Mouse (Mus musculus) limb, embryonic 14.5 days (tissue): Measurements from ENCODE around the gene Cnot4. TPM values are rescaled to one million over a fixed set of nuclear protein-coding genes. Genes with fewer than 3 reads are reported as not detected.

Source experiments
- ATAC-seq: fragments of 200-750 bp; cut with Nextera tagmentation; 2 replicates; pipeline ENCODE4 v1.8.0; 2017; ENCODE audit warnings: low read depth, moderate number of reproducible peaks, moderate TSS enrichment; ENCODE audit not compliant: low FRiP score
- DNase-seq: peaks from one replicate; pipeline ENCODE4 v3.0.0-alpha.2; 2015; ENCODE audit warnings: low spot score
- H3K27ac ChIP-seq: fragments of 300-500 bp; sonication (generic); replicated peaks from 2 replicates; pipeline ENCODE4 v1.5.1; 2014; ENCODE audit warnings: low read depth, mild to moderate bottlenecking, low read length, moderate library complexity, mixed read lengths
- H3K27me3 ChIP-seq: fragments of 300-500 bp; sonication (generic); 2 replicates; pipeline ENCODE4 v1.6.1; 2014; ENCODE audit warnings: low read length, mixed read lengths; ENCODE audit not compliant: control insufficient read depth, insufficient read depth
- H3K36me3 ChIP-seq: fragments of 300-500 bp; sonication (generic); 2 replicates; pipeline ENCODE4 v1.6.1; 2014; ENCODE audit warnings: mild to moderate bottlenecking, low read length, moderate library complexity, mixed read lengths; ENCODE audit not compliant: control insufficient read depth, insufficient read depth
- H3K4me1 ChIP-seq: fragments of 300-500 bp; sonication (generic); 2 replicates; pipeline ENCODE4 v1.6.1; 2014; ENCODE audit warnings: antibody characterized with exemption, low read length, mixed read lengths; ENCODE audit not compliant: control insufficient read depth, insufficient read depth
- H3K4me2 ChIP-seq: fragments of 300-500 bp; sonication (generic); replicated peaks from 2 replicates; pipeline ENCODE4 v1.6.1; 2014; ENCODE audit warnings: low read depth, mild to moderate bottlenecking, low read length, moderate library complexity; ENCODE audit not compliant: severe bottlenecking
- H3K4me3 ChIP-seq: fragments of 300-500 bp; sonication (generic); replicated peaks from 2 replicates; pipeline ENCODE4 v1.5.1; 2014; ENCODE audit warnings: low read length
- H3K9ac ChIP-seq: fragments of 300-500 bp; sonication (generic); 2 replicates; pipeline ENCODE4 v1.6.1; 2014; ENCODE audit warnings: mild to moderate bottlenecking, low read depth, low read length, moderate library complexity; ENCODE audit not compliant: severe bottlenecking
- H3K9me3 ChIP-seq: fragments of 300-500 bp; sonication (generic); 2 replicates; pipeline ENCODE4 v1.6.1; 2016; ENCODE audit warnings: low read length; ENCODE audit not compliant: control insufficient read depth
- POLR2A ChIP-seq: fragments of 200-500 bp; IDR thresholded peaks from 2 replicates; pipeline ENCODE4 v1.8.0; 2012; ENCODE audit warnings: inconsistent platforms, mild to moderate bottlenecking, moderate library complexity, borderline replicate concordance; ENCODE audit not compliant: insufficient read depth, insufficient read length; ENCODE audit errors: extremely low read depth
- WGBS: fragments of 180-500 bp; shearing (Covaris S2); extraction: QIAGEN DNeasy Blood & Tissue Kit; methylation state at CpG from one replicate; pipeline ENCODE4 v1.1.7; 2014; 5-methylcytosine and 5-hydroxymethylcytosine counted together
- polyA plus RNA-seq, 2 experiments: library from polyadenylated mRNA; depleted of rRNA in 1 of 2; stranded (reverse) in 1 of 2; unstranded in 1 of 2; fragments of >200 nt; fragmentation: Nextera tagmentation in 1 of 2; extraction: Ambion mirVana in 1 of 2; gene quantifications; 2 replicates each; pipeline versions ENCODE4 v1.2.1 to v1.2.3; 2012 to 2014

Cnot4 gene
- polyA plus RNA-seq, 2 experiments, result 22.6 to 29.0 TPM

- DNase-seq, result no peak
Observed at GRCm38 (mm10) chr6:35011953-35012352, 121.6 kb downstream of the Cnot4 start.

GRCm38 (mm10) chr6:35010705-35011104, 122.8 kb downstream of the Cnot4 start:
- Histone ChIP-seq H3K4me2 (no peak overlapping the region), H3K9me3 (no peaks in the 10 kb centered on the region), H3K36me3 (no peaks in the 10 kb centered on the region), H3K27me3 (no peaks in the 10 kb centered on the region), H3K4me3 (no peak overlapping the region), H3K4me1 (no peaks in the 10 kb centered on the region), H3K9ac (no peak overlapping the region), H3K27ac (no peak overlapping the region)
- 96% methylated on average over 5 of the region's 5 CpGs for WGBS
- DNase-seq (no peak), ATAC-seq (no peak)
- no peak for TF ChIP-seq POLR2A

More at GRCm38 (mm10) chr6:35011953-35012352, 121.6 kb downstream of the Cnot4 start:
- Histone ChIP-seq H3K27ac (no peak overlapping the region), H3K36me3 (peaks cover 4% of the 10 kb centered on the region; the same call in 1 of the 2 replicates), H3K27me3 (no peaks in the 10 kb centered on the region), H3K4me1 (no peaks in the 10 kb centered on the region), H3K9me3 (no peaks in the 10 kb centered on the region), H3K4me2 (no peak overlapping the region), H3K4me3 (no peak overlapping the region), H3K9ac (no peak overlapping the region)
- no peak for ATAC-seq
- TF ChIP-seq POLR2A, result no peak
- WGBS, result 67% methylated on average over 1 of the region's 1 CpGs

DNA sequence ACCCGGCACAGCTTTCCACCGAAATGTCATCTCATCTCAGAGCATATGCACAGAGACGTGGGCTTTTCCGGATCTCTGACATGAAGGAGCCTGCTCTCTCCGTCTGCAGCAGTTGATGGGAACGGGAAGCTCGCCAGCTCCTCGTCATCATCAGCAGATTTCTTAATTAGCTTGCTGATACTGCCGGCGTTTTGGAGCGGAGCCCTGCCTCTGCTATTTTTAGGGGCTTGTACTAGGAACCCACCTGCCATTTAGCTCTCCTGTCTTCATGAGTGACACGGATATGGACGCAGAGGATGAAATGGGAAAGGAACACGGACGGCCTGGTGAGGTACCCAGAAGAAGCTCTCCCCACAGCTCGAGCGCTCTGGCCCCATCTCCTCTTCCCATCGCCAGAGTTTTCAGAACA, 131.3 kb downstream of the Cnot4 start:
- Histone ChIP-seq H3K27ac (no peak overlapping the region), H3K4me3 (no peak overlapping the region), H3K9ac (no peak overlapping the region), H3K27me3 (no peaks in the 10 kb centered on the region), H3K9me3 (no peaks in the 10 kb centered on the region), H3K4me1 (no peaks in the 10 kb centered on the region), H3K4me2 (no peak overlapping the region), H3K36me3 (no peaks in the 10 kb centered on the region)
- 75% methylated on average over 18 of the region's 18 CpGs for WGBS
- TF ChIP-seq POLR2A, result no peak
- ATAC-seq (no peak), DNase-seq (no peak)

DNA sequence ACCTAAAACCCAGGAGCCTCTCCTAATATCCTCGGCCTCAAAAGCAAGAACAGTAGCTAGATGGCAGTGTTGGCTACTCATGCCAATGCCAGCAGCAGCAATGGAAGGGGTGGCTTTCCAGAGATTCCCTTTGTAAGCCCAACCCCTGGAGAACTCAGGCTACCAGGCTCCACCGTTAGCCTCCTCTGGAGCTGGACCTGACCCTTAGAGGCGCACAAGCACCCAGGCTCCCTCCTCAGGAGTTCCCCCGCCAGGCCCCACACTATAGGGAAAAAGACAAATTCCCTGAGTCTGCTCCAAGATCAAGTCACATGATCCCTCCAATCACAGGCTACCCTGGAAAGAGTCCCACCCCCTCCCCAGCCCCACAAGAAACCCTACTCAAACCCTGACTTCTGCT, 134.4 kb downstream of the Cnot4 start:
- no peak overlapping the region for H3K4me3 ChIP-seq
- peak; percentile 47; the same call in 1 of the 2 replicates for ATAC-seq
- peak overlapping the region; percentile 19; the same call in 1 of the 2 replicates for H3K4me2 ChIP-seq
- no peaks in the 10 kb centered on the region for H3K9me3 ChIP-seq
- no peaks in the 10 kb centered on the region for H3K36me3 ChIP-seq
- DNase-seq, result no peak
- H3K27ac ChIP-seq, result no peak overlapping the region
- H3K27me3 ChIP-seq, result no peaks in the 10 kb centered on the region
- no peak for TF ChIP-seq POLR2A
- 13% methylated on average over 4 of the region's 4 CpGs for WGBS
- no peak overlapping the region for H3K9ac ChIP-seq
- no peaks in the 10 kb centered on the region for H3K4me1 ChIP-seq

DNA sequence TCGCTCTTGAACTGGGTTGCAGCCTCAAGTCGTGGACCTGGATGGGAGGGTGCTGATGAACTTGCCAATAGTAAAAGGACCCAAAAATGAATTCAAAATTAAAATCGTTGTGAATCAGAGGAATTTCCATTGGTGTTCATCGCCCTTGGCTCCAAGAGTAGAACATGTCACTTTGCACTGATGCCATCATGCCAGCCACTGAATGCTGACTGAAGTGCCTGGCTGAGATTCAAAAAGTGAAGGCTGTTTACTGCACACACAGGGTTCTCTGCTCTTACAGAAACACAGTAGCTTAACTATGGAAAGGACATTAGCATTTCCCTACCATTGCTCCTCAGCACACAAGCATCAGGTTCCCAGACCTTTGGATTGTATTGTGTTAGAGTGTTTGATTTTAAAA, 137.0 kb downstream of the Cnot4 start:
- ATAC-seq, result no peak
- Histone ChIP-seq H3K9ac (no peak overlapping the region), H3K4me2 (no peak overlapping the region), H3K36me3 (no peaks in the 10 kb centered on the region), H3K4me1 (no peaks in the 10 kb centered on the region), H3K9me3 (no peaks in the 10 kb centered on the region), H3K27ac (no peak overlapping the region), H3K27me3 (no peaks in the 10 kb centered on the region), H3K4me3 (no peak overlapping the region)
- no peak for DNase-seq
- TF ChIP-seq POLR2A, result no peak
- 80% methylated on average over 4 of the region's 4 CpGs for WGBS

GRCm38 (mm10) chr6:34995265-34995681, 138.3 kb downstream of the Cnot4 start:
- WGBS, result 8% methylated on average over 13 of the region's 13 CpGs
- H3K4me2 ChIP-seq, result peak overlapping the region; percentile 34
- peak; percentile 83 for ATAC-seq

More at GRCm38 (mm10) chr6:34995265-34995681, 138.3 kb downstream of the Cnot4 start:
- H3K9me3 ChIP-seq, result no peaks in the 10 kb centered on the region
- TF ChIP-seq POLR2A, result no peak
- no peaks in the 10 kb centered on the region for H3K27me3 ChIP-seq
- peak; percentile 94 for DNase-seq
- no peak overlapping the region for H3K9ac ChIP-seq
- H3K4me3 ChIP-seq, result 0 out of 2 replicates have a peak overlapping the region, but pooled peaks have one; percentile 1
- H3K27ac ChIP-seq, result no peak overlapping the region
- no peaks in the 10 kb centered on the region for H3K4me1 ChIP-seq
- no peaks in the 10 kb centered on the region for H3K36me3 ChIP-seq
